Mouse (Mus musculus) kidney, adult 2 months (tissue): ENCODE measurements at regions not wholly inside any gene's neighbourhood (a gene's known extent, or its start where the extent isn't known, plus 50 kb on each side); places are given as distances from the start of the nearest gene placed in this dataset.

Experiments used
- DNase-seq: peaks from one replicate; pipeline ENCODE4 v3.0.0; 2021
- H3K27ac ChIP-seq: fragments of 200-500 bp; 2 replicates; pipeline ENCODE4 v1.5.1; 2012; ENCODE audit warnings: low read depth, low read length, control low read depth, inconsistent platforms; ENCODE audit not compliant: insufficient read depth
- H3K27me3 ChIP-seq: fragments of 200-500 bp; replicated peaks from 2 replicates; pipeline ENCODE4 v1.6.1; 2012; ENCODE audit warnings: mild to moderate bottlenecking, moderate library complexity, low read length, inconsistent platforms; ENCODE audit not compliant: control insufficient read depth, insufficient read depth
- H3K36me3 ChIP-seq: fragments of 200-500 bp; 2 replicates; pipeline ENCODE4 v1.6.1; 2012; ENCODE audit warnings: mild to moderate bottlenecking, moderate library complexity, low read length, inconsistent platforms; ENCODE audit not compliant: control insufficient read depth, insufficient read depth
- H3K4me1 ChIP-seq: fragments of 200-500 bp; 2 replicates; pipeline ENCODE4 v1.6.1; 2011; ENCODE audit warnings: low read length; ENCODE audit not compliant: control insufficient read depth, insufficient read depth
- H3K4me3 ChIP-seq: fragments of 200-500 bp; 2 replicates; pipeline ENCODE4 v1.5.1; 2011; ENCODE audit warnings: mild to moderate bottlenecking, low read depth, low read length, control low read depth; ENCODE audit not compliant: insufficient read depth
- CTCF ChIP-seq: fragments of 200-500 bp; conservative IDR thresholded peaks from 2 replicates; pipeline ENCODE4 v1.5.1; 2011; ENCODE audit warnings: low read depth, mild to moderate bottlenecking, control low read depth, low read length, moderate library complexity, mixed read lengths; ENCODE audit not compliant: insufficient read depth, insufficient read length
- POLR2A ChIP-seq: fragments of 200-500 bp; IDR thresholded peaks from one replicate; pipeline ENCODE4 v1.6.1; 2011; ENCODE audit warnings: low read depth, low read length, control low read depth
- WGBS: fragments of 180-500 bp; shearing (Covaris S2); methylation state at CpG from one replicate; pipeline ENCODE4 v1.1.7; 2018; 5-methylcytosine and 5-hydroxymethylcytosine counted together

GRCm38 (mm10) chr9:85470264-85470821 is 143.2 kb upstream of the Tent5a start:
- H3K4me1 ChIP-seq: no peaks in the 10 kb centered on the region
- TF ChIP-seq POLR2A (no peak), CTCF (no peak)
- DNase-seq: no peak
- H3K27ac ChIP-seq: no peak overlapping the region
- no peaks in the 10 kb centered on the region for H3K27me3 ChIP-seq
- H3K4me3 ChIP-seq: no peak overlapping the region
- 67% methylated on average over 8 of the region's 8 CpGs for WGBS
- no peaks in the 10 kb centered on the region for H3K36me3 ChIP-seq

DNA sequence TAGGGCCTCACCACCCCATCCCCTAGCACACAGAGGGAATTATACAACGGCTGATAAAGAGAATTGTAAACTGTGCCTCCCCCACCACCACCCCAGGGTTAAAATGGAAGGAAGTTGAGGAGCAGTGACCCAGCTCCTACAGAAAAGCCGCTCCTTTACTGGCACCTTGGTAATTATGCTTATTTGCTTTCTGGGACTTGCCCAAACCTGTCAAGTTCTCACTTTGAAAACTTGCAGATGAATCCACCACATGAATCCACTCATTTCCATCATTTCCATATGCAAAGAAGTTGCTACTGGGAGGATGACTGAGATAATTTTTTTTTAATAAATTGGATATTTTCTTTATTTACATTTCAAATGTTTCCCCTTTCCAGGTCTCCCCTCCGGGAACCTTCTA is 142.1 kb upstream of the Tent5a start:
- H3K4me3 ChIP-seq: no peak overlapping the region
- no peak overlapping the region for H3K27ac ChIP-seq
- TF ChIP-seq POLR2A (no peak), CTCF (no peak)
- H3K4me1 ChIP-seq: no peaks in the 10 kb centered on the region
- no peaks in the 10 kb centered on the region for H3K27me3 ChIP-seq
- no peak for DNase-seq
- H3K36me3 ChIP-seq: no peaks in the 10 kb centered on the region
- WGBS: 59% methylated on average over 3 of the region's 3 CpGs

DNA sequence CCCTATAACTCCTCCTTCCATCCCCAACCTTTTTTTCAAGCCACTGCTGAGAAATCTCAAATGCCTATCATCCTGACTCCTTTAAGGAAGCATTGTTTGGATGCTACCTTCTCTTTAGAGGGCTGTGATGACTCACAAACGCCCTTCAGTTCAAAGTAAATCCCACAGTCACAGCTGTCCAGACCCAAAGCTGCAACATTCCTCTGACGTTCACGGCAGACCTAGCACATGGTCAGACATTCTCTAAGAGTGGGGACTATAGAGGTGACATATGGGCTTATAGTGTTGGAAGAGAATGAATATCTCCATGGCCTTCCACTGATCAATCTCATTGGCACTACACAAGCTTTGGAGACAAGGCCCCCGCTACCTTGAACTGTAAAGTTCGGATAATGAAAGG is 139.5 kb upstream of the Tent5a start:
- TF ChIP-seq CTCF (no peak), POLR2A (no peak)
- 80% methylated on average over 5 of the region's 5 CpGs for WGBS
- H3K27ac ChIP-seq: no peak overlapping the region

GRCm38 (mm10) chr9:85459062-85459805 is 132.1 kb upstream of the Tent5a start:
- Histone ChIP-seq H3K4me1 (no peaks in the 10 kb centered on the region), H3K27ac (no peak overlapping the region), H3K27me3 (no peaks in the 10 kb centered on the region), H3K4me3 (no peak overlapping the region), H3K36me3 (no peaks in the 10 kb centered on the region)
- 92% methylated on average over 3 of the region's 3 CpGs for WGBS
- TF ChIP-seq POLR2A: no peak
- TF ChIP-seq CTCF: no peak
- no peak for DNase-seq

More for the DNA sequence above, 139.5 kb upstream of the Tent5a start:
- Histone ChIP-seq H3K36me3 (no peaks in the 10 kb centered on the region), H3K27me3 (no peaks in the 10 kb centered on the region), H3K4me1 (no peaks in the 10 kb centered on the region), H3K4me3 (no peak overlapping the region)
- DNase-seq: no peak

DNA sequence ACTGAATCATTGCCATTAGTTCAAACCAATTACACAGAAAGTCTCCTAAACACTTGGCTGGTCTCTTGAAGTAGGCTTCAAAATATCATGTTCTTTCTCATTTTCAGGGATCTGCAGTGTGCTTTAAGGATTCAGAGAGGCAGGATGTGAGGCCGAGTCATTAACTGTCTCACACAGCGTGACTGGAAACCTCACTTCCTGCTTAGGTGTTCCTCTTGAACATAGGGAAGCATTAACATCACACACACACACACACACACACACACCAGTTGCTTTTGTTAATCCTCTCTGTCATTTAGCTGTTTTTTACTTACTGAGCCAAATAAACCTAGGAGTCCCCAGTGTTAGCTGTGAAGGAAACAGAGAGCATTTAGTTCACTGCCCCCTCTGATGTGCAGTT is 131.2 kb upstream of the Tent5a start:
- Histone ChIP-seq H3K4me3 (no peak overlapping the region), H3K27me3 (no peaks in the 10 kb centered on the region), H3K36me3 (no peaks in the 10 kb centered on the region), H3K4me1 (no peaks in the 10 kb centered on the region), H3K27ac (no peak overlapping the region)
- TF ChIP-seq POLR2A: no peak
- no peak for TF ChIP-seq CTCF
- DNase-seq: no peak
- 62% methylated on average over 2 of the region's 2 CpGs for WGBS

DNA sequence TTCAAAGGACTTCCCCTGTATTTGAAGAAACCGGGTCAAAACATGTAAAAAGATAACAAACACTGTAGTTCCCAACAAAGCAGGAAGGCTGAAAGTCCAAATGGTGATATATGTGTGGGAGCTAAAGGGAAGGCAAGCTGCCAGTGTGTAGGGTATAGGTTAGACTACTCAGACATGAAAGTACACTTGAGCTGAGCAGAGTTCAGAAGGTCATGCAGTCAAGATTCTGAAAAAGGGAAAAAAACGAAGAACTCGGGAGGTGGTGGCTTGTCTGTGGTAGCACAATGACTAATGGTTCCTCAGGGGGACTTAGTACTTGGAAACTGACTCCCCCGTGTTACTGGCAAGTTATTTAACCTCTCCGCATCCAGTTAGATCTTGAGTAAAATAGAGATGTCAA is 130.3 kb upstream of the Tent5a start:
- WGBS: 36% methylated on average over 5 of the region's 5 CpGs
- Histone ChIP-seq H3K4me3 (no peak overlapping the region), H3K36me3 (no peaks in the 10 kb centered on the region)

GRCm38 (mm10) chr9:85455382-85455781 is 128.2 kb upstream of the Tent5a start:
- TF ChIP-seq CTCF (no peak), POLR2A (no peak)
- 85% methylated on average over 4 of the region's 4 CpGs for WGBS
- Histone ChIP-seq H3K27me3 (no peaks in the 10 kb centered on the region), H3K36me3 (no peaks in the 10 kb centered on the region), H3K27ac (no peak overlapping the region), H3K4me1 (no peaks in the 10 kb centered on the region), H3K4me3 (no peak overlapping the region)
- no peak for DNase-seq

More for the DNA sequence above, 130.3 kb upstream of the Tent5a start:
- Histone ChIP-seq H3K27me3 (no peaks in the 10 kb centered on the region), H3K4me1 (no peaks in the 10 kb centered on the region), H3K27ac (no peak overlapping the region)
- TF ChIP-seq POLR2A: no peak
- no peak for TF ChIP-seq CTCF
- DNase-seq: no peak
